Mouse (Mus musculus) liver, adult 2 months (tissue): ENCODE data around the gene Morn5.

Experiments used
- CTCF ChIP-seq: fragments of 200-500 bp; IDR thresholded peaks from 2 replicates; pipeline ENCODE4 v1.5.1; 2011; ENCODE audit warnings: low read depth, low read length, control low read depth
- POLR2A ChIP-seq: fragments of 200-500 bp; IDR thresholded peaks from 2 replicates; pipeline ENCODE4 v1.6.1; 2011; ENCODE audit warnings: low read length, control low read depth; ENCODE audit not compliant: insufficient read depth; ENCODE audit errors: extremely low read depth

DNA sequence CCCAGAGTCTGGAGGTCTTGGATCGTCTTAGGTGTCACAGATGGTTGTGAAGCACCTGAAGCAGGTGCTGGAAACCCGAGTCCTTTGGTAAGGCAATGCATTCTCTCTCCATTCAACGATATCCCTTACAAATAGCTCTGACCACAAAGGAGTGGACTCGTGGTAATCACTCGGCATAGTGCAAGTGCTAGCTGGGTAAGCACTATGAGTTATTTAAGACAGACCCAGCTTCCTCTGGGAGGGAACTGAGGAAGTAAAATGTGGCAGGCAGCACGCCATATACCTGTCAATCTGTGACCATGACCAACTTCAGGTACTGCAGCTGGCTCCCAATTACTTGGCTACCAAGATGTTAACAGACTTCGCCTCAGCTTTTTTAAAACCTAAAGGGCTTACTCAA, 14.4 kb upstream of the Morn5 start:
- TF ChIP-seq CTCF (no peak), POLR2A (no peak)
